Mouse (Mus musculus): ENCODE results near the gene Gabrb1.

Gene Gabrb1

DNA sequence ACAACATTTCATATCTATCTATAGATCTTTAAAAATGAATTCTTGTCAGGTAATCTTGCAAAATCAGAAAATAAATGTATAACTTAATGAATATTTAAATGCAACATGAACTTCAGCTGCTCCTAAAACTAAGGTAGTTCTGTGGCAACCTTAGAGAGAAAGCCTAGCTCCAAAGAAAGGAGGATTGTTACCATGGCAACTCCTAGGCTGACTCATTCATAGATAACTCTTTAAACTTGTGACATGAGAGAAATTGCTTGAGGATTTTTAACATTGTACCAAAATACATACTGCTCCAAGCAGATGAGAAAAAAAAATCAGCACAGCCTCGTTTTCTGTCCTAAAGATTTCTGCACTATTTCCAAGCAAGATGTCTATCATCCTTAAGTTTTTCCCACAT is 171.1 kb downstream of the Gabrb1 start:
- DNase-seq (ENCODE audit: low read depth), result no peak

DNA sequence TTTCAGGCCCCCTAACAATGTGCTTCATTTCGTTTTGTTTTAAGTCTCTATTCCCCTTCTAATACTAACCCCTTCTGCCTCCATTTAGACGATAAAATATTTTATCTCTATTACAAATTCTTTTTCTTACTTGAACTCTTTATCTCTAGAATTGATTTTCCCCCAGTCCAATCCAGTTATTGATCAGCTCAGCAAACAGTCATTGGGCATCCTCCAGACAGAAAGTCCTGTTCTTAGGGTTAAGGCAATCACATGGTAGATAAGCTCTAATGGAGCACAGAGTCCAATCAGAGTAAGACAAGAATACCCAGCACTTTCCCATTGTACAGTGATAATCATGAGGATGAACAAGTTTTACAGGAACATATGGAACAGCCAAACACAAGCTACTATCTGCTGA is 172.4 kb downstream of the Gabrb1 start:
- DNase-seq (ENCODE audit: low read depth), result no peak

DNA sequence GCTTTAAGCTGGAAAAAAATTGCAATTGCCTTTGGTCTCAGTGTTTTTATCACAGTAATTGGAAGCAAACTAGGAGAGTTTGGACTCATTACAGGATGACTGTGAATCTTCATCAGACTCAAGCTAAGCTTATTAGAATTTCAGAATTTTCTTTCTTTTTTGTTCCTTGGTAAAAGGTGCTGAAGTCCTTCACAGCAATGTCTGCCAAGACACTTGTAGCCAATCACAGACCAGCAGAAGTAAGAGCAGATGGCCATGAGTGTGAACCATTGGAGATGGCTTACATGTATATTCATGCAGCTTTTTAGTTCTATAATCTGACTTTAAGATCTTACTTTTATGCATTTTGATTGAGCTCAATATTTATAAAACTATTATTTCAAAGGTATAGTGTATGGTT is 184.3 kb downstream of the Gabrb1 start:
- DNase-seq (ENCODE audit: low read depth), result no peak

DNA sequence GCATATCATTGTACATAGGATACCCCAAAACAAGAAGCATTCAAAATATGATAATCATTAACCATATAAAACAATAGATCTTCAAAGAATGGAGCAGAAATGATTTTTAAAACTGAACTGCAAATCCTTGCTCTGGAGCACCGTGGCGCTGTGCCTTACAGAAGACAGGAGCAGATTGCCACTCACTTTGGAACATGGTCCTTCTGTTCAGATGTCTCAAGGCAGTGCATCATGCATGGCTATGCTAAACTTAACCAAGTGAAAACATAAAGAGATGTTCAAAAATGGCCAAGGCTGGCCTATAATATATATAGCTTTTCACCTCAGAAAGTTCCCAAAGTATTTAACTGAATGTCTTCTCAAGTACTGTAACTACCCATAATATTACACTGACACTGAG is 240.3 kb downstream of the Gabrb1 start:
- no peak for DNase-seq (ENCODE audit: low read depth)

DNA sequence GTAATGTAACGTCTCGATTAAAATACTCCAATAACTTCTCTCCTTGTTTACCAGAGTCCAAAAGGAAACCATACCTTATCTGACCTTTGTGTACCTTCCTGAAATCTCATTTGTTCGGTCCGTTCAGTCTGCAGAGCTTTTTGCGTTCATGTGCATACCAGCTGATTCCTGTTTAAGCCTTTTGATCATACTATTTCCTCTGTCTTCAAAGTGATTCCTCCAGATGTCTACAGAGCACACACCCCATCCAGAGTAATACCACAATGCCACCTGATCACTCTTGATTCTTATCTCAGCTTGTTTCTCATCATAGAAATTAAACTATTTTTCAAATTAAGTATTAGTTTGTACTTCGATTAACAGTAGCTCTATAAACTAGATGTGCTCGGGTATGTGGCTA is 245.5 kb downstream of the Gabrb1 start:
- DNase-seq (ENCODE audit: low read depth), result no peak

DNA sequence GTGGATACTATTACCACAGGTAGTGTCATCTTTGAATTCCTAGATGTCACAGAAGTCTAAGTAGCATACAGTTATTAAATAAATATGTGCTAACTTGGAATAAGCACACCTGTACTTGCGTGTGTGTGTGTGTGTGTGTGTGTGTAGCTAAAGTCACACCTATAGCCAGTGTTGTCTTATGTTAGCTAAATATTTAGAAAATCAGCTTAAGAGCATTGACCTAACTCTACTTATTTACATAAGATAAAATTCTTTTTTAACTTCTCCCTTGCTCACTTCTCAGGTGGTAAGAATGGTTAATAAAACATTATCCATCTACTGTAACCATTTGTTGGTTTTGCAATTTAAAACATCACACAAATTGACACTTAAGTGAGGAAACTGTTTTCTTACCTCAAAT is 256.1 kb downstream of the Gabrb1 start:
- DNase-seq (ENCODE audit: low read depth), result no peak

DNA sequence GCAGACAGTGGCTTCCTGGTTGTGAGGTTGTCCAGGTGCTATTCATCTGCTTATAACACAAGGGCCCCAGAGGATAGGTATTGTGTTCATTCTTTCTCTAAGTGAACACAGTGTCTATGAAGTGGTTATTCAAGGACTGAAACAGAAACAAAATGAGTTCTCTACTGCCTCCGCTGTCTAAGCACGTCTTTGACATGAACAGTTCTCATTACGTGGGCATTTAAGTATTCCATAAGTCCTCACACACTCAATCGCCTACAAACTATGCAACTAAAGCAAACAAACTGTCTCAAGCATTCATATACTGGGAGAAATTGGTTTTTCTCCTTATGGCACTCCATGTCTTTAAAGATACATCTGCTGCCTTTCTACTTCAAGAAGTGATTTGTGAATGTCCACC is 257.8 kb downstream of the Gabrb1 start:
- DNase-seq (ENCODE audit: low read depth), result no peak

DNA sequence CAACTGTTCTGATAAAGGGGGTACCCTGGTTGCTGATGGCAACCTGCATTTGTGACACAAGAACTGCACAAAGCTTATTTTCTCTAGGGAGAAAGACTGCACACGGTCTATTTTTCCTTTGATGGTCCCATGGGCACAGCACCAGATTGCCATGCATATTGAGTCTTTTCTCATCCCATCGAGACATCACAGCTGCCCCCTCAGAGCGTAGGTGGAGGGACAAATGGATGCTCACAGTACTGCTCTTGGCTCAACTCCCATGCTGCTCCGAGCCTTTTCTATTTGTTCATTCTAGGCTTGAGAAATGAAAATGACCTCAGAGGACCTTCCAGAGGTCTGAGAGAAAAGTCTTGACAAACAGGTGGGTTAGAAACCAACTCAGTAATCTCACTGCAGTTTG is 259.3 kb downstream of the Gabrb1 start:
- no peak for DNase-seq (ENCODE audit: low read depth)

DNA sequence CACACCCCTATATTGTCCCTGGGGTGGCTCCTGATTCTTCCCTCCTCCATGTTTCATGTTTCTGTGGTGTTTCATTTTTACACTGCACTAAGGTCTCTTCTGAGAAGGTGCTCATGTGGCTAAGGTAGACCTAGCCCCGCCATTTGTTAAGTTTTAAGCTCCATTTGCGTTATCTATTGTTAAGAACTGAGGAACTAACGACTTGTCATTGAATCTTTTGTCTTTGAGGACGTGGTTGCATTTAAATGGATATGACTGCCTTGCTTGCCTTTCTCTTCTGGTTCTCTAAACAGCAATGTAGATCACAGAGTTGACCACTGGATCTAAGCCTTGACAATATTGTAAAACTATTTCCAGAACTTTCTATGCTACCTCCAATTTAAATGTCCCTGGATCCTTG is 265.7 kb downstream of the Gabrb1 start:
- DNase-seq (ENCODE audit: low read depth), result no peak

DNA sequence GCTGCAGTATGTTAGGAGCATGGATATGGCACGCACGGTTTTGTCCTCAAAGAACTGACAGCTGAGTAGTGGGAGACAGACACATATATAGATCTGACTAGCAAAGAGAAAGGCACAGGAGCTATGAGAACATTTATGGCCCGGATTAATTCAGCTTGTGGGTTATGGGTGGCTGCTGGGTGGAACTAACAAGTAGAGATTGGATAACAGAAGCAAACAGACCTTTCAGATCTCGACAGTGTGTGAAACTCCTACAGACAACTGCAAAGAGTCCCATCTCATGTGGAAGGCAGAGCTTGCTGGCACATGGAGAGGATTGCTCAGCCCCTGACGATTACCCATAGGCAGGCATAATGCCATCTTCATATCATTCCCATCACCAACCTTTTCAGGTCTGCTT is 268.4 kb downstream of the Gabrb1 start:
- DNase-seq (ENCODE audit: low read depth), result no peak

DNA sequence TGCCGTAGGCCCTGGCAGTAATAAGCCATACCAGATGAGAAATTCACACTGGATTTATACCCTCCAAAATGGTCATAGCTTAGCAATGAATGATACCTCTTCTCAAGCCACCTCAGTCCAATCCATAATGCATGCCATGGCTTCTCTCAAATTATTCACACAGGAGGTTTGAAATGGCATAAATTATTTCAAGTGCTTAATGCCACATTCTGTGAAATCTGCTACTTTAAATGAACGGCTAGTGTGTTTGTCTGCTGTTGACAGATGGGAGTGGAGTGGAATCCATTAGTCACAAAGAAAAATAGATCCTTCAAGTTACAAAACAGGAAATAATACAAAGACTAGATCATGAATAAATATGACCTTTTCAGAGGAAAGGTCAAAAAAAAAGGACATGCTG is 272.1 kb downstream of the Gabrb1 start:
- no peak for DNase-seq (ENCODE audit: low read depth)

DNA sequence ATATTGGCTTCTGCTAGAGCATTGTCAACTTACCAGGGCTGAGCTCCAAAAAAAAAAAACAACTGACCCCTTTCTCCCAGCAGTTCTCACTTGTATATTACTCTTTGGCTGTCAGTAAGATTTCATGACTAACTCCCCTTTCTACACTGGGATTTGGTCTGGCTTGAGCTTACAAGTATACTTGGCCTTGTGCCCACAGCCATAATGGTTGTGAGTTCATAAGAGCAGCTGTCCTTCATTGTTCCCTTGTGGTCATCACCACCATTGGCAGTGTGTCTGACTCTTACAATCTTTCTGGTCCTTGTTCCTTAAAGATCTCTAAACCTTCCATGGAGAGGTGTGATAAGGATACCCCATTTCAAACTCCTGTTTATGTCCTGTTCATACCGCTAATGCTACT is 293.5 kb downstream of the Gabrb1 start:
- no peak for DNase-seq (ENCODE audit: low read depth)

DNA sequence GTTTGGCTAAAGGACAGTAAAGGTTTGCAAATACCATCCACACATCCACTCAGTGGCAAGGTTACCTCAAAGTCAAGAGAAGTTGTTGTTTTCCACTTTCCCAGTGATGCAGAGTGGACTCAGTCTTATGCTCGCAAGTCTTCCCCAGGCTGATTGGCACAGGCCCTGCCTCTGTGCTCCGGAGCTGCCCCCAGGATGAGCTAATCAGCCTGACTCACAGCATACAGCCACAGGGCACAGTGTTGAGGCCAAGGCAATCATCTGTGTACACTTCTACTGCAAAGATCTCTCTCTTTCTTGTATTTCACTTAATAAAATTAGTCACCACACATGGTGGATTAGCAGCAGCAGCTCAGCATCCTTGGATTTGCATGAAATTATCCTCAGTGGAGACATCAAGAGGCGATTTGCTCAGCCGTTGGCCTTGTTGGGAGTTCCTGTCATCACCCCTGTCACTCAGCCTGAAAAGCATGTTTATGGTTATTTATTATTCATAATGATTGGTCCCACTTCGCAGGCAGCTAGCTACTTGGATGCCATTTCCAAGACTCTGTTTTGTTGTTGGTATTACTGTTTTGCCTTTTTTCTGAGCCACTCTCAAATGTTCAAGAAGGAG is 297.3 kb downstream of the Gabrb1 start:
- no peak for DNase-seq (ENCODE audit: low read depth)

DNA sequence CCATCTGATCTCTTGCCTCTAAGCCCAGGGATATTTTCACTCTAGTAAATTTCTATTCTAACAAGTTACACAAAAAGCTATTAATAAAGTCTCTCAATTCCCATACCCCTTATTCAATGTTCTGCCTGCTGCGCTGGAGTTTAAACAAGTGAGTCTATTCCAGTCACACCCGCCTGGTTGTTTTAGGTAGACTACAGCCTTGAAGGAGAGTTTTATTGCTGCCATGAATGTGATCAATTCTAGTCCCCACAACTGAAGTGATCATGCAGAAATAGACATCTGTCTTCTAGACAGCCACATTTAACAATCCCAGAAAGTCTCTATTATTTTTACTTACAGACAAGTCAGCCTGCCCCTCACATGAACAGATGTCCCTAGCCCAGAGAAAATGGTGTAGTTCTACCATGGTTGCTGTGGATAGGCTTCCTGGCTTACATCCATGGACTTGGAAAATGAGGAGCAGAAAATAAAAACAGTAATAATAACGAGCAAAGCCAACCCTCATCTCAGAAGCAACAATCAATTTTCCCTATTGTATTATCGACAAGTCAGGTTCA is 307.0 kb downstream of the Gabrb1 start:
- no peak for DNase-seq (ENCODE audit: low read depth)

DNA sequence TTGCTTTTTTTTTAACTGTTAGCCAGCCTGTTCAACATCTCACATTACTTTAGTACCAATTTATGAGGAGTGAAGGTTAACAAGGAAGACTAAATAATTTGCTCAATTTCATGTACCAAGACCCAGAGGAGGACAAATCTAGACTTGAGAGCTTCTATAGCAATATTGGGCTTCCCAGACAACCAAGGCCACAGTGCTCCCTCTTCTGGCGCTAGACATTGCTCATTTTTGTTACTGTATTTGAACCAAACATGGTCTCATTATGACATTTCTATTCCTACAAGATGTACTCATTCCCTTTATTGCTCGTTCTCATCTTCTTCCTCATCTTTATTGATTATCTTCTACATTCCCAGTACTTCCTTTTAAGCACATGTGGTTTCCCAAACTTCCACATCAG is 307.6 kb downstream of the Gabrb1 start:
- DNase-seq (ENCODE audit: low read depth), result no peak

DNA sequence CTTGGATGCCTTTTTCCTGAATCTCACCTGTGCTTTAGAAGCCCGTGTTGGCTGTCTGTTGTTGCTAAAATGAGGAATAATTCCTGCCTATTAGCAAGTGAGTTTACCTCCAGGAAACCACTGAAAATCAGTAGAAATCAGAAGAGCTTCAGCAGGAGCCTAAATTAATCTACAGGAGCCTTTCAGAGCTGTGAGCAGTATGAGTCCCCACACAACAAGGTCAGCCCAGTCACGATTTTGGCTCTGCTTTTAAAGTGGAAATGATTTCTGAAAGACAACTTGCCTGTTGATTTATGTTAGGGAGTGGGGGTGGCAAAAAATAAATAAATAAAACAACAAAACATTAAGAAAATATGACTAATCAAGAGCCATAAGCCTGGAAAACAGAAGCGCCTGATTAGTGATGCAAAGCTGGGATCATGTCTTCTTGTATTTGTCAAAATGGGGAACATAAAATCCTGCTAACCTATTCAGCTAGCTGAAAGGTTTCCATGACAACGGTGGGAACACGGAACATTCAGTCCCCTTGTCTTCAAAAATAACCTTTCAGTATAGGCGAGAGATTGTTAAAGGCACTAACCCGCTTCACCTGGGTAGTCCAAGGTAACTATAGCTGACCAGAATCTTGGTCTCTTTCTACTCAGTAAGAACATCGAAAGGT is 312.4 kb downstream of the Gabrb1 start:
- no peak for DNase-seq (ENCODE audit: low read depth)

DNA sequence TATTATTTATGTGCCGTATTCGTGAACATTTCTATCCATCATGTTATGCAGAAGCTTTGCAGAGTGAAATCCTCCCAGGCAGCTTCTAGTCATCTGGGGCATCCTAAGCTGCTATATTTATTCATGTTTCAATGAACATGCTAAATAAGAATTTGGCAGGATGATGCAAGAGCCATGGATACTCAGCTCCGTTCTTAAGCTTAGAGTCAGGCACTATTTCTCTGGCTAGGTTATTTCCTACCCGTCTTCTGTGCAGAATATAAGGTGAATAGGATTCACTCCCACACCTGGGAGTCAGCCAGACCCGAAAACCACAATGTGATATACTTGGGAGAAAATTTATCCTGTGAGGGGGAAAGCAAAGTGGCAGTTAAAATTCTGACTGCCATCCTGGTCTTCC is 314.9 kb downstream of the Gabrb1 start:
- no peak for DNase-seq (ENCODE audit: low read depth)

DNA sequence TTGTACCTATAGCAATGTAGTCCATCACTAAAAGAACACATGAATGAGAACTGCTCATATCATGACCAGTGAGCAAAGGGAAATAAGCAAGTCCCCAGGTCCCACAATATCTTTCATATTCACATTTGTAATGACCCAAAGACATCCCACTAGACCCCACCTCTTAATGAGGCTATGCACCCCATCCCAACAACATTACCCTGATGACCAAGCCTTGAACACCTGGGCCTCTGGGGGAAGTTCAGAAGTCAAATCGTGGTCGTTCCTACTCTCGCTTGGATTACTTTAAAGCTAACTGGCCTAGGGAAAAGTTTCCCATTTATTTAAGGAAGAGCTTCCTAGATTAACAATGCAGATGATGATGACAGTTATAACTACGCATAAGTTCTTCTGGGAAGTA is 318.2 kb downstream of the Gabrb1 start:
- no peak for DNase-seq (ENCODE audit: low read depth)

DNA sequence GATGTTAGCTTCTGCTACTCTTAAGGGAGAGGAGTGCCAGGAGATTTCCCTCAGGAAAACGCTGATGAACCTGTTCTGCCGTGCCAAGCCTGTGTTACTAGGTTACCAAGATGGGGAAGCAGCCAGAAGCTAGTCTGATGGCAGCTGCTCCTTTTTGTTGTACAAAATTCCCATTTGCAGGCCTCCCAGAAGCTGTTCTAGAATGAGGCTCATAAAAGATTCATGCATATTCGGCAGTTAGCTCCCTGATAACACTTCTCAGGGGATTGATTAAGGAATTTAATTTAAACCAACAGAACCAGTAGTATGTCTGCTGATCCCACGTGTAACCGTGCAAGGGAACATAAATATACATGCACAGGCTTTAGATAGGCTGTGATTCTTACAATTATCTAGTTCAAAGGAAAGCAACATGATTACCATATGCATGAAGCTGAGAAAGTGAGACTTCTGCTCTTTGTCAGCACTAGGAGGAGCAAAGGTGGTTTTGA is 318.7 kb downstream of the Gabrb1 start:
- DNase-seq (ENCODE audit: low read depth), result no peak

DNA sequence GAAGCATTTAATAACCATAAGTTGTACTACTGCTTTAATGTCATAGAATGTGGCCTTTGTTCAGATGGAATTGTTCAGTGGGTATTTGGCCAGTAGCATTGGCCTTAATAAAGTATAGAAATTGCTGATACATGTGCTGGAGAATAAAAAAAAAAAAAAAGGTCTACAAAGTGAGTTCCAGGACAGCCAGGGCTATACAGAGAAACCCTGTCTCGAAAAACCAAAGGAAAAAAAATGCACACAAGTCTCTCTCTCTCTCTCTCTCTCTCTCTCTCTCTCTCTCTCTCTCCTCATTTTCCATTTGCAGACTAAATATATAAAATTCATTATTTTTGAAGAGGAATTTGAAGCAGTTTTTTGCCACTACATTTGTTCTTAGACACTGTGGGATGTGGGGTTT is 328.6 kb downstream of the Gabrb1 start:
- DNase-seq (ENCODE audit: low read depth), result no peak

DNA sequence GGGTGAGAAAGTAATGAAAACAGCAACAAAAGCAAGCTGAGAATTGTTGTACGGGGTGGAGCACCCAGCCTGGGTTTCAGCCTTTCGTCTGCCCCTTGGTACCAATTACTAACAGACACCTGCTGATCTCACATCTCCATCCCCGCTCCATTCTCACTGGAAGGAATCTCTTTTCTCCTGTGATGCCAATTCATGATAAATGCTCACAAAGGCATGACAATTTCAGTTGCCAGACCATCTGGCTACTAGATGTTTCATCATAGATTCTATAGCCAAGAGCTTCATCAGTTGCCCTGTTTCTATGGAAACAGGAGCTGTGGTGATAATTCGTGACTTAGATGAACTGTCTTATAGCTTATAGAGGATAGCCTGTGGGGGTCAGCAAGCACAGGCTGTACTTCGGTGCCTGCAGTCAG is 329.1 kb downstream of the Gabrb1 start:
- no peak for DNase-seq (ENCODE audit: low read depth)

DNA sequence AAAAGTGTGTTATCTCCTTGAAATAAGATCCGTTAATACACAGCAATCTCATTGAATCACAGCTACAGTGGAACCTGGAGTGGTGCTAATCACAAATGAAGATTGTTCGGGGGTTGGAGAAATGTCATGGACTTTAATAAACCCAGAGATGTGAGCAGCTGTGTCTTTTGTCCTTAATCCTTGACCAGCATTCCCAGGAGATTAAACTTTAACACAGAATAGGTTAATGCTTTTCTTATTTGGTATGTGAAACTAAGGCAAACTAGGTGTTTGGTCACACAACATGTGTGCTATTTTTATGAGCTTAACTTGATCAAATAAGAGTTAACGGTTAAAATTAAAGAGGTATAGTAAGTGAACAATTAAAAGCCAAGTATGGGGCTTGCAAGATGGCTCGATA is 341.6 kb downstream of the Gabrb1 start:
- no peak for DNase-seq (ENCODE audit: low read depth)

DNA sequence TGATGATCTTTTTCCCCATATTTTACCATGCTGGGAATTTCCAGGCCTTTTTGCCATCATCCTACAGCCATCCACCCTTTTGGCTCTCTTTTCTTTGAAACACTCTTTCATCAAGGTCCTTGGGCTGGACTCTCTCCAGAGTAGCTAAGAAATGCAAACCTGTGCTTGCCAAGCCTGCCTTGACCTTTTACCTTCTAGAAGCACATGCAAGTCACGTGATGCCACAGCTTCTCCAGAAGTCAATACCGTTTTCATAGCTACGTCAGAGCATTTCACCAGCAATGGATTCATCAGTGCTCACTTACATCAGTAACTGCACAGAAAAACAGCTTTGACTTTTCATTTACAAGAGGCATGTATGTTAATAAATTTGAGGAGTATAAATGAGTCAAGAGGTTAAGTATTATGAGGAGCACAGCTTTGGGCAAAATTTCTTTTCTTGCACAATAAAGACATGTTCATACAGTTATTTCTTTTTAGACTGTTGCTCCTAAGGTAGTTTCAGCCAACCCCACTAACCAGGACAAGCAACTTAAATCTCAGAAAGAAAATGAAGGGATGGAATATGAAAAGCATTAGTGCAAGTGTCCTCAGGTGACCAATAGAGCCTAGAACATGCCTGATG is 346.0 kb downstream of the Gabrb1 start:
- no peak for DNase-seq (ENCODE audit: low read depth)

Data from c-Kit-positive CD71-negative TER-119-negative erythroid progenitor cells, embryonic 14.5 days (primary cell).